Mouse (Mus musculus) frontal cortex, postnatal 10 days (tissue): Measurements from ENCODE around the gene F11r.

ENCODE experiments used
- DNase-seq, 2 experiments: peaks; one replicate each; pipeline ENCODE4 v3.0.0; 2022; ENCODE audit warnings: low spot score in 2 of 2, mixed read lengths in 1 of 2

The F11r gene

GRCm38 (mm10) chr1:171438014-171438670, 807 bp downstream of the F11r start:
- no peak for DNase-seq

GRCm38 (mm10) chr1:171439072-171439471, 1.7 kb downstream of the F11r start:
- no peak for DNase-seq

GRCm38 (mm10) chr1:171440025-171440725, 2.8 kb downstream of the F11r start:
- DNase-seq: no peak

GRCm38 (mm10) chr1:171441466-171442412, 4.4 kb downstream of the F11r start:
- no peak for DNase-seq

GRCm38 (mm10) chr1:171442413-171442760, 5.1 kb downstream of the F11r start:
- DNase-seq: no peak

- no peak for DNase-seq
Measured at GRCm38 (mm10) chr1:171445050-171445449, 7.7 kb downstream of the F11r start.

- no peak for DNase-seq
Measured at GRCm38 (mm10) chr1:171446854-171447253, 9.5 kb downstream of the F11r start.

- no peak for DNase-seq
Measured at GRCm38 (mm10) chr1:171447692-171448091, 10.4 kb downstream of the F11r start.

- no peak for DNase-seq
Measured at GRCm38 (mm10) chr1:171450062-171450461, 12.7 kb downstream of the F11r start.

GRCm38 (mm10) chr1:171451001-171451400, 13.7 kb downstream of the F11r start:
- DNase-seq: no peak

GRCm38 (mm10) chr1:171452522-171452921, 15.2 kb downstream of the F11r start:
- DNase-seq: no peak

- DNase-seq: no peak
Measured at GRCm38 (mm10) chr1:171452923-171453322, 15.6 kb downstream of the F11r start.

GRCm38 (mm10) chr1:171454926-171455325, 17.6 kb downstream of the F11r start:
- no peak for DNase-seq

- DNase-seq: no peak
Measured at GRCm38 (mm10) chr1:171457568-171457967, 20.2 kb downstream of the F11r start.

- no peak for DNase-seq
Measured at GRCm38 (mm10) chr1:171459791-171460190, 22.5 kb downstream of the F11r start.

GRCm38 (mm10) chr1:171460551-171461503, 23.5 kb downstream of the F11r start:
- DNase-seq: no peak

- DNase-seq: no peak
Measured at GRCm38 (mm10) chr1:171463133-171463532, 25.8 kb downstream of the F11r start.

GRCm38 (mm10) chr1:171465749-171466412, 28.5 kb downstream of the F11r start:
- no peak for DNase-seq

- DNase-seq: no peak
Measured at GRCm38 (mm10) chr1:171466565-171466964, 29.2 kb downstream of the F11r start.

GRCm38 (mm10) chr1:171469678-171470077, 32.3 kb downstream of the F11r start:
- no peak for DNase-seq
